Mouse (Mus musculus) lung, adult 2 months (tissue): ENCODE results near the gene Siah1a.

Experiments used
- CTCF ChIP-seq: fragments of 200-500 bp; IDR thresholded peaks from 2 replicates; pipeline ENCODE4 v1.5.1; 2011; ENCODE audit warnings: mild to moderate bottlenecking, low read length, control low read depth; ENCODE audit not compliant: insufficient read depth
- POLR2A ChIP-seq: fragments of 200-500 bp; IDR thresholded peaks from 2 replicates; pipeline ENCODE4 v1.6.1; 2011; ENCODE audit warnings: low read depth, mild to moderate bottlenecking, control low read depth, low read length, borderline replicate concordance; ENCODE audit errors: extremely low read depth

GRCm38 (mm10) chr8:86707873-86708272 is 37.9 kb downstream of the Siah1a start:
- no peak for TF ChIP-seq CTCF
- TF ChIP-seq POLR2A, result no peak
